Mouse (Mus musculus): ENCODE data around the gene Mboat1. TPM values are rescaled to one million over a fixed set of nuclear protein-coding genes. Genes with fewer than 3 reads are reported as not detected.

Mboat1 gene
- polyA plus RNA-seq, 1 experiment from 2014 or later, result 4.3 TPM

- no peak overlapping the region for H3K9ac ChIP-seq (ENCODE audit: low read depth, low read length)
- DNase-seq (ENCODE audit: low spot score), result no peak
- no peaks in the 10 kb centered on the region for H3K9me3 ChIP-seq (ENCODE audit: control insufficient read depth, low read length)
- no peak for ATAC-seq (replicated peaks; ENCODE audit: low FRiP score)
- H3K27me3 ChIP-seq (replicated peaks; ENCODE audit: control insufficient read depth, insufficient read depth, low read length), result peaks cover 11% of the 10 kb centered on the region
- no peaks in the 10 kb centered on the region for H3K36me3 ChIP-seq (ENCODE audit: control insufficient read depth, insufficient read depth, low read length)
- WGBS, result 87% methylated on average over 5 of the region's 5 CpGs
- no peaks in the 10 kb centered on the region; the same call in 1 of the 2 replicates for H3K4me1 ChIP-seq (replicated peaks; ENCODE audit: control insufficient read depth, insufficient read depth, low read length)
- no peak overlapping the region for H3K4me2 ChIP-seq
- no peak overlapping the region for H3K4me3 ChIP-seq (ENCODE audit: low read depth, low read length)
- H3K27ac ChIP-seq (ENCODE audit: low read depth, low read length), result no peak overlapping the region
These were observed 3.9 kb downstream of the Mboat1 start for GRCm38 (mm10) chr13:30140149-30140548.

DNA sequence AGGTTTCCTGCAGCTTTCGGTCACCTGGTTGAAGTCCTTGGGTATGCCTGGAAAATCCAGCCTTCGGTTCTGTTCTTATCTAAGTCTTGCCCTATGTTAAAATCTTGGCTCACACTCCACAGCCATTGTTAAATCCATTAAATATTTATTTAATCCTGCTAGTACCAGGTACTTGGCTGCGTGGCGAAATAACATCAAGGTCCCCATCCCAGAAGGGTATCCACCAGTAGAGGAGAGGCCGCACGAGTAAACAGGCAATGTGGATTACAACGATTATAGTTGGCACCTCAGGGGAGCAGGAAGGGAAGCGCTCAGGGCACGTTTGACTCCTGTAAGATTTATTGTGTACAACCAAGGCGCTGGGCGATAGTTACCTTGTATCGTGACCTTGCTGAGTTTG lies 4.4 kb downstream of the Mboat1 start:
- Histone ChIP-seq H3K27me3 (replicated peaks; ENCODE audit: control insufficient read depth, insufficient read depth, low read length) (peaks cover 7% of the 10 kb centered on the region; the same call in 1 of the 2 replicates), H3K4me2 (no peak overlapping the region), H3K4me3 (ENCODE audit: low read depth, low read length) (no peak overlapping the region), H3K9ac (ENCODE audit: low read depth, low read length) (no peak overlapping the region), H3K4me1 (replicated peaks; ENCODE audit: control insufficient read depth, insufficient read depth, low read length) (no peaks in the 10 kb centered on the region; the same call in 1 of the 2 replicates), H3K9me3 (ENCODE audit: control insufficient read depth, low read length) (no peaks in the 10 kb centered on the region), H3K27ac (ENCODE audit: low read depth, low read length) (no peak overlapping the region), H3K36me3 (ENCODE audit: control insufficient read depth, insufficient read depth, low read length) (no peaks in the 10 kb centered on the region)
- 86% methylated on average over 12 of the region's 12 CpGs for WGBS
- ATAC-seq (replicated peaks; ENCODE audit: low FRiP score) (no peak), DNase-seq (ENCODE audit: low spot score) (no peak)

- no peaks in the 10 kb centered on the region for H3K9me3 ChIP-seq (ENCODE audit: control insufficient read depth, low read length)
- H3K9ac ChIP-seq (ENCODE audit: low read depth, low read length), result no peak overlapping the region
- no peak overlapping the region for H3K4me3 ChIP-seq (ENCODE audit: low read depth, low read length)
- H3K4me1 ChIP-seq (replicated peaks; ENCODE audit: control insufficient read depth, insufficient read depth, low read length), result no peaks in the 10 kb centered on the region; the same call in 1 of the 2 replicates
- DNase-seq (ENCODE audit: low spot score), result no peak
- H3K27me3 ChIP-seq (replicated peaks; ENCODE audit: control insufficient read depth, insufficient read depth, low read length), result peaks cover 2% of the 10 kb centered on the region; the same call in 1 of the 2 replicates
- ATAC-seq (replicated peaks; ENCODE audit: low FRiP score), result no peak
- WGBS, result 80% methylated on average over 5 of the region's 5 CpGs
- no peak overlapping the region for H3K27ac ChIP-seq (ENCODE audit: low read depth, low read length)
- H3K36me3 ChIP-seq (ENCODE audit: control insufficient read depth, insufficient read depth, low read length), result no peaks in the 10 kb centered on the region
- H3K4me2 ChIP-seq, result no peak overlapping the region
These were observed 5.7 kb downstream of the Mboat1 start for GRCm38 (mm10) chr13:30141996-30142395.

- Histone ChIP-seq H3K9ac (ENCODE audit: low read depth, low read length) (no peak overlapping the region), H3K27me3 (replicated peaks; ENCODE audit: control insufficient read depth, insufficient read depth, low read length) (no peaks in the 10 kb centered on the region), H3K4me2 (no peak overlapping the region), H3K36me3 (ENCODE audit: control insufficient read depth, insufficient read depth, low read length) (no peaks in the 10 kb centered on the region), H3K4me3 (ENCODE audit: low read depth, low read length) (no peak overlapping the region), H3K4me1 (replicated peaks; ENCODE audit: control insufficient read depth, insufficient read depth, low read length) (no peaks in the 10 kb centered on the region), H3K27ac (ENCODE audit: low read depth, low read length) (no peak overlapping the region), H3K9me3 (ENCODE audit: control insufficient read depth, low read length) (no peaks in the 10 kb centered on the region)
- ATAC-seq (replicated peaks; ENCODE audit: low FRiP score) (no peak), DNase-seq (ENCODE audit: low spot score) (no peak)
- 78% methylated on average over 6 of the region's 6 CpGs for WGBS
These were observed 10.2 kb downstream of the Mboat1 start for GRCm38 (mm10) chr13:30146468-30146867.

DNA sequence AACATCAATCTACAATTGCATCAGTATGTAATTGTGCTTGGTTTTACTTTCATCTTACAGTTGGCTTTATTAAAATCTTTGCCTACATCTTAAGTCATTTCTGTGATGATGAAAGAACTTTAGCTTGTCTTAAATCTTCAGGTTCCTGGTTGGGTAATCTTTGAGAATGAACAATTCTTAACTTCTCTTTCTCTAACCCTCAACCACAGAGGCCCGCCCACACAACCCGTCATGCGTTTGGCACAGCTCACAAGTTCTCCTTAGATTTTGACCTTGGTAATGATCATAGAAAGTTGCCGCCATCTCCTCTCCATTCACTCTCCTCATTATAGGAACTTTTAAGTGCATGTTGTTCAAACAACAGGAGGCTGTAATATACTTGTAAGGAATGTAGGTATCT lies 18.0 kb downstream of the Mboat1 start:
- Histone ChIP-seq H3K27ac (ENCODE audit: low read depth, low read length) (no peak overlapping the region), H3K4me2 (no peak overlapping the region), H3K36me3 (ENCODE audit: control insufficient read depth, insufficient read depth, low read length) (no peaks in the 10 kb centered on the region), H3K27me3 (replicated peaks; ENCODE audit: control insufficient read depth, insufficient read depth, low read length) (no peaks in the 10 kb centered on the region), H3K4me3 (ENCODE audit: low read depth, low read length) (no peak overlapping the region), H3K9me3 (ENCODE audit: control insufficient read depth, low read length) (no peaks in the 10 kb centered on the region), H3K9ac (ENCODE audit: low read depth, low read length) (no peak overlapping the region), H3K4me1 (replicated peaks; ENCODE audit: control insufficient read depth, insufficient read depth, low read length) (no peaks in the 10 kb centered on the region)
- WGBS, result 66% methylated on average over 4 of the region's 4 CpGs
- DNase-seq (ENCODE audit: low spot score), result no peak
- ATAC-seq (replicated peaks; ENCODE audit: low FRiP score), result no peak

- H3K36me3 ChIP-seq (ENCODE audit: control insufficient read depth, insufficient read depth, low read length), result no peaks in the 10 kb centered on the region
- no peak overlapping the region for H3K4me3 ChIP-seq (ENCODE audit: low read depth, low read length)
- H3K4me2 ChIP-seq, result no peak overlapping the region
- H3K27me3 ChIP-seq (replicated peaks; ENCODE audit: control insufficient read depth, insufficient read depth, low read length), result no peaks in the 10 kb centered on the region
- DNase-seq (ENCODE audit: low spot score) (no peak), ATAC-seq (replicated peaks; ENCODE audit: low FRiP score) (no peak)
- H3K9me3 ChIP-seq (ENCODE audit: control insufficient read depth, low read length), result no peaks in the 10 kb centered on the region
- H3K9ac ChIP-seq (ENCODE audit: low read depth, low read length), result no peak overlapping the region
- 80% methylated on average over 4 of the region's 4 CpGs for WGBS
- H3K4me1 ChIP-seq (replicated peaks; ENCODE audit: control insufficient read depth, insufficient read depth, low read length), result no peaks in the 10 kb centered on the region
- H3K27ac ChIP-seq (ENCODE audit: low read depth, low read length), result no peak overlapping the region
These were observed 23.3 kb downstream of the Mboat1 start for GRCm38 (mm10) chr13:30159626-30160025.

GRCm38 (mm10) chr13:30163521-30163920 lies 27.2 kb downstream of the Mboat1 start:
- Histone ChIP-seq H3K36me3 (ENCODE audit: control insufficient read depth, insufficient read depth, low read length) (no peaks in the 10 kb centered on the region), H3K27ac (ENCODE audit: low read depth, low read length) (no peak overlapping the region), H3K9me3 (ENCODE audit: control insufficient read depth, low read length) (no peaks in the 10 kb centered on the region), H3K4me2 (no peak overlapping the region), H3K9ac (ENCODE audit: low read depth, low read length) (no peak overlapping the region), H3K4me1 (replicated peaks; ENCODE audit: control insufficient read depth, insufficient read depth, low read length) (no peaks in the 10 kb centered on the region), H3K4me3 (ENCODE audit: low read depth, low read length) (no peak overlapping the region), H3K27me3 (replicated peaks; ENCODE audit: control insufficient read depth, insufficient read depth, low read length) (no peaks in the 10 kb centered on the region)
- no peak for DNase-seq (ENCODE audit: low spot score)
- ATAC-seq (replicated peaks; ENCODE audit: low FRiP score), result no peak
- 95% methylated on average over 2 of the region's 2 CpGs for WGBS

GRCm38 (mm10) chr13:30166138-30167090 lies 30.1 kb downstream of the Mboat1 start:
- ATAC-seq (replicated peaks; ENCODE audit: low FRiP score) (no peak), DNase-seq (ENCODE audit: low spot score) (no peak)
- H3K27me3 ChIP-seq (replicated peaks; ENCODE audit: control insufficient read depth, insufficient read depth, low read length), result no peaks in the 10 kb centered on the region
- no peak overlapping the region for H3K9ac ChIP-seq (ENCODE audit: low read depth, low read length)
- no peaks in the 10 kb centered on the region for H3K36me3 ChIP-seq (ENCODE audit: control insufficient read depth, insufficient read depth, low read length)
- H3K4me1 ChIP-seq (replicated peaks; ENCODE audit: control insufficient read depth, insufficient read depth, low read length), result no peaks in the 10 kb centered on the region
- H3K27ac ChIP-seq (ENCODE audit: low read depth, low read length), result no peak overlapping the region
- no peak overlapping the region for H3K4me2 ChIP-seq
- H3K9me3 ChIP-seq (ENCODE audit: control insufficient read depth, low read length), result no peaks in the 10 kb centered on the region
- H3K4me3 ChIP-seq (ENCODE audit: low read depth, low read length), result no peak overlapping the region
- WGBS, result 59% methylated on average over 13 of the region's 14 CpGs

GRCm38 (mm10) chr13:30167499-30167898 lies 31.2 kb downstream of the Mboat1 start:
- no peaks in the 10 kb centered on the region for H3K9me3 ChIP-seq (ENCODE audit: control insufficient read depth, low read length)
- H3K27ac ChIP-seq (ENCODE audit: low read depth, low read length), result no peak overlapping the region
- DNase-seq (ENCODE audit: low spot score) (no peak), ATAC-seq (replicated peaks; ENCODE audit: low FRiP score) (no peak)
- WGBS, result 90% methylated on average over 4 of the region's 4 CpGs
- H3K9ac ChIP-seq (ENCODE audit: low read depth, low read length), result no peak overlapping the region
- no peaks in the 10 kb centered on the region for H3K4me1 ChIP-seq (replicated peaks; ENCODE audit: control insufficient read depth, insufficient read depth, low read length)
- no peaks in the 10 kb centered on the region for H3K27me3 ChIP-seq (replicated peaks; ENCODE audit: control insufficient read depth, insufficient read depth, low read length)
- no peak overlapping the region for H3K4me3 ChIP-seq (ENCODE audit: low read depth, low read length)
- H3K4me2 ChIP-seq, result no peak overlapping the region
- no peaks in the 10 kb centered on the region for H3K36me3 ChIP-seq (ENCODE audit: control insufficient read depth, insufficient read depth, low read length)
